In genomic region chr12:8059576-8059975, GRCm38 (mm10) we compare ENCODE assay signal across 8 mouse cellular contexts.
A peak's percentile ranks its signal among the peaks of the same experiment; 100 is the strongest.
DNase-seq lines count a peak whose midpoint lies in the region; ATAC-seq and TF ChIP-seq lines count a peak whose summit lies in the region.

No protein-coding gene starts in this region.

- no peak overlapping the region for H3K27ac ChIP-seq in liver, embryonic 12.5 days
- no peak overlapping the region for H3K27ac ChIP-seq in hindbrain, postnatal 0 days

- intact Hi-C loops in left cerebral cortex, postnatal 4 days (cut with DNase I): loop anchor here (5.0 kb wide), 1 partner anchor 248 kb away; no protein-coding TSS in a partner anchor

- H3K4me2 ChIP-seq in liver, embryonic 12.5 days: no peak overlapping the region
- no peak overlapping the region for H3K4me2 ChIP-seq in hindbrain, postnatal 0 days (ENCODE audit: low read depth, low read length)

- no peaks in the 10 kb centered on the region for H3K36me3 ChIP-seq in liver, embryonic 12.5 days
- H3K36me3 ChIP-seq in hindbrain, postnatal 0 days (ENCODE audit: insufficient read depth, low read length): no peaks in the 10 kb centered on the region

- H3K27me3 ChIP-seq in liver, embryonic 12.5 days (replicated peaks): no peaks in the 10 kb centered on the region
- H3K27me3 ChIP-seq in hindbrain, postnatal 0 days (ENCODE audit: insufficient read depth, low read length): no peaks in the 10 kb centered on the region

- H3K9me3 ChIP-seq in liver, embryonic 12.5 days (replicated peaks): no peaks in the 10 kb centered on the region
- H3K9me3 ChIP-seq in hindbrain, postnatal 0 days (ENCODE audit: low read length): no peaks in the 10 kb centered on the region

- no peak for ATAC-seq in liver, embryonic 12.5 days
- ATAC-seq in hindbrain, postnatal 0 days: 0 out of 2 replicates have a peak, but pooled peaks have one; percentile 29

- no peaks in the 10 kb centered on the region for H3K4me1 ChIP-seq in liver, embryonic 12.5 days
- no peaks in the 10 kb centered on the region for H3K4me1 ChIP-seq in hindbrain, postnatal 0 days (ENCODE audit: insufficient read depth, low read length)

- TF ChIP-seq CTCF in hindbrain, postnatal 0 days (IDR thresholded peaks at IDR 0.05; ENCODE audit: low read depth): peak; percentile 96

- WGBS in liver, embryonic 12.5 days (ENCODE audit: insufficient replicate concordance): 11% methylated on average over 3 of the region's 3 CpGs
- WGBS in hindbrain, postnatal 0 days: 14% methylated on average over 3 of the region's 3 CpGs

- no peak overlapping the region for H3K9ac ChIP-seq in liver, embryonic 12.5 days
- no peak overlapping the region for H3K9ac ChIP-seq in hindbrain, postnatal 0 days (replicated peaks; ENCODE audit: low read length)

- no peak overlapping the region for H3K4me3 ChIP-seq in liver, embryonic 12.5 days
- no peak overlapping the region for H3K4me3 ChIP-seq in hindbrain, postnatal 0 days (ENCODE audit: low read length)

- DNase-seq in liver: peak; percentile 47
- peak; percentile 28 for DNase-seq in adrenal gland, adult 8-10 months
- DNase-seq in embryo, embryonic 10.5 days (ENCODE audit: low spot score): peak; percentile 83
- peak; percentile 79 for DNase-seq in hindbrain, postnatal 0 days (ENCODE audit: low spot score)
- peak; percentile 69 for DNase-seq in left cerebral cortex, postnatal 4 days
- peak; percentile 50 for DNase-seq in ovary, postnatal 36 days (ENCODE audit: low spot score)
- DNase-seq in urinary bladder, postnatal 10 days (ENCODE audit: low spot score): peak; percentile 30

Comparison
In these comparisons a context has a peak if more than half of its experiments do, and no peak if none do; other contexts are left out.
1. DNase-seq: peak in every context shown above with its lines; median percentile 83 in embryo, embryonic 10.5 days; 79 in hindbrain, postnatal 0 days; 69 in left cerebral cortex, postnatal 4 days; 50 in ovary, postnatal 36 days; 47 in liver; 30 in urinary bladder, postnatal 10 days; 28 in adrenal gland, adult 8-10 months.